Mouse (Mus musculus): ENCODE results near the gene Ppan. TPM values are rescaled to one million over a fixed set of nuclear protein-coding genes. Genes with fewer than 3 reads are reported as not detected.

The Ppan gene
- polyA plus RNA-seq, 2 experiments, result 82.7 to 147 TPM

DNA sequence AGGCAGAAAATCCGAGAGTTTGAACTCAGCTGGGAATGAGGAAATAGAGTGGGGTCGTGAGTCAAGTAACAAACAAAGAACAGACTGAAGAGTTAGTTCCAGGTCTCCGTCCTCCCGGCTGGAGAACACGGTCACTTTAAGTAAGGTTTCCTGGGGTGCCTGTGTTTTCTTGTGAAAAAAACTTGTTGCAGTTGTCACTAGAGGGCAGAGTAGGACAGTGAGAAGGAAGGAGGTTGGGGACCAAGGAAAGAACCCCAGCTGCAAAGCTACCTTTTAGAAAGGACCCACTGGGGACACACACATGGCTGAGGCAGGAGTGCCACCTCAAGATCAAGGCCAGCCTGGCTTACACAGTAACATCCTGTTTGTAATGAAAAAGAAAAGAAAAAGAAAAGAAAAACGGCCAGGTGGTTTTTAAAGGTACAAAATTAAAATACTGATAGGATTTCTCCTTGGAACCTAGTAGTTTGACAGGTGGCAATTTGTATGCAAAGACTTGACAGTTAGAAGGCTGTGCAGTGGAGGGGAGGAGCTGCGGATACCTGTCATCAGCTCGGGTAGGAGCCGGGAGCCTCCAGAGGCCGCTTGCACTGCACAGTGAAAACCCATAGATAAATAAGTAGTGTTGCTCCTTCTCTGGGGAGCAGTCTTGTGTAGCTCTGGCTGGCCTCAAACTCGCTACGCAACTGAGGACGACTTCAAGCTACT, 13.6 kb downstream of the Ppan start:
- H3K9me3 ChIP-seq (ENCODE audit: control insufficient read depth, low read length), result no peaks in the 10 kb centered on the region
- H3K9ac ChIP-seq (ENCODE audit: low read depth, low read length, severe bottlenecking), result no peak overlapping the region
- H3K4me1 ChIP-seq (ENCODE audit: control insufficient read depth, insufficient read depth, low read length), result peaks cover 3% of the 10 kb centered on the region; the same call in 1 of the 2 replicates
- no peak overlapping the region for H3K4me2 ChIP-seq (replicated peaks; ENCODE audit: low read depth, low read length, severe bottlenecking)
- TF ChIP-seq POLR2A (IDR thresholded peaks at IDR 0.05; ENCODE audit: borderline replicate concordance, extremely low read depth, insufficient read depth, insufficient read length), result no peak
- H3K27me3 ChIP-seq (ENCODE audit: control insufficient read depth, insufficient read depth, low read length), result no peaks in the 10 kb centered on the region
- no peak overlapping the region for H3K27ac ChIP-seq (replicated peaks; ENCODE audit: low read depth, low read length)
- no peak for ATAC-seq (ENCODE audit: low FRiP score, low read depth)
- peak; percentile 49 for DNase-seq (ENCODE audit: low spot score)
- peaks cover 24% of the 10 kb centered on the region for H3K36me3 ChIP-seq (ENCODE audit: control insufficient read depth, insufficient read depth, low read length)
- no peak overlapping the region for H3K4me3 ChIP-seq (replicated peaks; ENCODE audit: low read length)
- 20% methylated on average over 13 of the region's 13 CpGs for WGBS

DNA sequence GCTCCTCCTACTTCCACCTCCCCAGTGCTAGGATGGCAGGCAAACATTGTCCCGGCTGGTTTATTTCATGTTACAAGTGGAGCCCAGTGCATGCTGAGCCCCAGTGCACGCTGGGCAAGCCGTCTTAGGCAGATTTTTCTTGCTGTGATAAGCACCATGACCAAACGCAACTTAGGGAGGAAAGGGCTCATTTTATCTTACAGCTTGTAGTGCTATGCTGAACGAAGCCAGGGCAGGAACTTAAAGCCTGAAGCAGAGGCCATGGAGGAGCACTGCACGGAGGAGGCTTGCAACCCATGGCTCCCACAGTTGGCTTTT, 14.2 kb downstream of the Ppan start:
- Histone ChIP-seq H3K9me3 (ENCODE audit: control insufficient read depth, low read length) (no peaks in the 10 kb centered on the region), H3K27me3 (ENCODE audit: control insufficient read depth, insufficient read depth, low read length) (no peaks in the 10 kb centered on the region), H3K4me3 (replicated peaks; ENCODE audit: low read length) (no peak overlapping the region), H3K27ac (replicated peaks; ENCODE audit: low read depth, low read length) (no peak overlapping the region), H3K9ac (ENCODE audit: low read depth, low read length, severe bottlenecking) (no peak overlapping the region), H3K4me2 (replicated peaks; ENCODE audit: low read depth, low read length, severe bottlenecking) (no peak overlapping the region), H3K36me3 (ENCODE audit: control insufficient read depth, insufficient read depth, low read length) (peaks cover 26% of the 10 kb centered on the region), H3K4me1 (ENCODE audit: control insufficient read depth, insufficient read depth, low read length) (peaks cover 3% of the 10 kb centered on the region; the same call in 1 of the 2 replicates)
- ATAC-seq (ENCODE audit: low FRiP score, low read depth), result no peak
- TF ChIP-seq POLR2A (IDR thresholded peaks at IDR 0.05; ENCODE audit: borderline replicate concordance, extremely low read depth, insufficient read depth, insufficient read length), result no peak
- no peak for DNase-seq (ENCODE audit: low spot score)
- 52% methylated on average over 6 of the region's 6 CpGs for WGBS

DNA sequence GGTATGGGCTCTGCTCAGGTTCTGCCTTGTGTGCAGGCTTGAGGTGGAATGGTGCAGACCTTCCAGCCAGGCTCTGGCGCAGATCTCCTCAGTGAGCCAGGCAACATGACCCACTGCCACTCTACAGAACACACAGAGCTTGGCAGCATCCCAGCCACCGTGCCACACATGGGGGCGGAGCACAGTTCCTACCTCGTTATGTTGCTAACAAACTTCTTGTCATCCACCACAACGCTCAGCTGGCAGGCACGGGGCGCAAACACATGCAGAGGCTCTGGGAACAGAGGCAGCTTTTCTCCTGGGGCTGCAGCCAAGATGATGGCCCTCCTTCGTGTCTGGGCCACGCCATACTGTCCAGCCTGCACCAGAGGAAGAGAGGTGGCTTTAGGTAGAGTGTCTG, 22.0 kb downstream of the Ppan start:
- Histone ChIP-seq H3K4me2 (replicated peaks; ENCODE audit: low read depth, low read length, severe bottlenecking) (no peak overlapping the region), H3K36me3 (ENCODE audit: control insufficient read depth, insufficient read depth, low read length) (peaks cover 100% of the 10 kb centered on the region), H3K9ac (ENCODE audit: low read depth, low read length, severe bottlenecking) (no peak overlapping the region), H3K27me3 (ENCODE audit: control insufficient read depth, insufficient read depth, low read length) (no peaks in the 10 kb centered on the region), H3K4me1 (ENCODE audit: control insufficient read depth, insufficient read depth, low read length) (no peaks in the 10 kb centered on the region), H3K4me3 (replicated peaks; ENCODE audit: low read length) (no peak overlapping the region), H3K27ac (replicated peaks; ENCODE audit: low read depth, low read length) (no peak overlapping the region), H3K9me3 (ENCODE audit: control insufficient read depth, low read length) (no peaks in the 10 kb centered on the region)
- TF ChIP-seq POLR2A (IDR thresholded peaks at IDR 0.05; ENCODE audit: borderline replicate concordance, extremely low read depth, insufficient read depth, insufficient read length), result no peak
- DNase-seq (ENCODE audit: low spot score) (no peak), ATAC-seq (ENCODE audit: low FRiP score, low read depth) (no peak)
- 90% methylated on average over 9 of the region's 9 CpGs for WGBS

DNA sequence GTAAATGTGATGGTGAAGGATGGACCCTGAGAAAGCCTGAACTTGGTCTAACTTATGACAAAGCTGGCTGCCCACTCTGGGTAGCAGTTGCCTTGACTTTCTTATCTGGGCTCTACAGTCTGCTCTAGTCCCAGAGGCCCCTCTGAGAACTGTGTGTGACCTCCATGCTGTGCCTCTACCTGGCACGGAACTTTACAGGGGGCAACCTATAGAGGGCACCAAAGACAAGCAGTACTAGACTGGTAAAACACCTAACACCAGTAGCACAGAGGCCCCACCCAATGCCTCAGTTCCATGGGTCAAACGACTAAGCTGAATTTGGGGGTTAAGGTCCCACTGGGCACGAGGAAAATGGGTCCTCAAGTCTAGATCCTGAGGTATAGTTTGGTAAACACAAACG, 28.2 kb downstream of the Ppan start:
- DNase-seq (ENCODE audit: low spot score) (no peak), ATAC-seq (ENCODE audit: low FRiP score, low read depth) (no peak)
- H3K36me3 ChIP-seq (ENCODE audit: control insufficient read depth, insufficient read depth, low read length), result peaks cover 100% of the 10 kb centered on the region
- no peak overlapping the region for H3K9ac ChIP-seq (ENCODE audit: low read depth, low read length, severe bottlenecking)
- H3K27ac ChIP-seq (replicated peaks; ENCODE audit: low read depth, low read length), result no peak overlapping the region
- 78% methylated on average over 4 of the region's 4 CpGs for WGBS
- no peaks in the 10 kb centered on the region for H3K4me1 ChIP-seq (ENCODE audit: control insufficient read depth, insufficient read depth, low read length)
- no peak for TF ChIP-seq POLR2A (IDR thresholded peaks at IDR 0.05; ENCODE audit: borderline replicate concordance, extremely low read depth, insufficient read depth, insufficient read length)
- H3K4me2 ChIP-seq (replicated peaks; ENCODE audit: low read depth, low read length, severe bottlenecking), result no peak overlapping the region
- no peak overlapping the region for H3K4me3 ChIP-seq (replicated peaks; ENCODE audit: low read length)
- H3K9me3 ChIP-seq (ENCODE audit: control insufficient read depth, low read length), result no peaks in the 10 kb centered on the region
- no peaks in the 10 kb centered on the region for H3K27me3 ChIP-seq (ENCODE audit: control insufficient read depth, insufficient read depth, low read length)

DNA sequence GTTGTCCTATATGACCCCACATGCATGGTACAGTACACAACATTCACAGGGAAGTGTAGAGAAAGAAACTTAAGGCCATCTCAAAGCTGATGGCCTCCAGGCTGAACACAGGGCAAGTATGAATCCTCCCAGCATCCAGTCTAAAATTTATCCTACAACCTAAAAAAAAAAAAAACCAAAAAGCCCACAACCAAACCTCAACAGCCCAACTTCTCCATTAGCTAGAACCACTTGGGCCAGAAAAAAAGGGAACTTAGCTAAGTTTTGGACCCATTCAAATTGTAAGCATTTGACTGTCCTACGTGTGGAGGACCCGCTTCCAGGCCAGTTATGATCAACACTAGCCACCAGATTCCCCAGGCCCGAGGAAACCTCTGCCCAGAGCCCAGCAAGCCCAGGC, 35.3 kb downstream of the Ppan start:
- TF ChIP-seq POLR2A (IDR thresholded peaks at IDR 0.05; ENCODE audit: borderline replicate concordance, extremely low read depth, insufficient read depth, insufficient read length), result no peak
- Histone ChIP-seq H3K4me3 (replicated peaks; ENCODE audit: low read length) (no peak overlapping the region), H3K4me1 (ENCODE audit: control insufficient read depth, insufficient read depth, low read length) (no peaks in the 10 kb centered on the region), H3K9me3 (ENCODE audit: control insufficient read depth, low read length) (no peaks in the 10 kb centered on the region), H3K9ac (ENCODE audit: low read depth, low read length, severe bottlenecking) (no peak overlapping the region), H3K4me2 (replicated peaks; ENCODE audit: low read depth, low read length, severe bottlenecking) (no peak overlapping the region), H3K27ac (replicated peaks; ENCODE audit: low read depth, low read length) (no peak overlapping the region), H3K27me3 (ENCODE audit: control insufficient read depth, insufficient read depth, low read length) (no peaks in the 10 kb centered on the region), H3K36me3 (ENCODE audit: control insufficient read depth, insufficient read depth, low read length) (peaks cover 100% of the 10 kb centered on the region)
- DNase-seq (ENCODE audit: low spot score), result no peak
- ATAC-seq (ENCODE audit: low FRiP score, low read depth), result no peak
- 90% methylated on average over 3 of the region's 3 CpGs for WGBS

Small RNAs within 50 kb of the gene (microRNA-seq; reads per million reads assigned to microRNA genes)
- not detected for gene Mir7081

Other genes starting within 250 kb of the Ppan start
- gene Ubl5, start 245.3 kb upstream of the Ppan start, polyA plus RNA-seq (2012; rRNA removed), result 229 and 475 TPM in 2 replicates
- gene Ubl5, start 245.3 kb upstream of the Ppan start, polyA plus RNA-seq (2014; fragmentation: Nextera tagmentation; extraction: Ambion mirVana), result 347 and 354 TPM in 2 replicates
- gene Fbxl12, start 243.4 kb upstream of the Ppan start, polyA plus RNA-seq (2012; rRNA removed), result 41.5 and 52.8 TPM in 2 replicates
- 11.9 and 12.9 TPM in 2 replicates for gene Fbxl12, start 243.4 kb upstream of the Ppan start, polyA plus RNA-seq (2014; fragmentation: Nextera tagmentation; extraction: Ambion mirVana)
- 25.2 and 28.0 TPM in 2 replicates for gene Pin1, start 236.1 kb upstream of the Ppan start, polyA plus RNA-seq (2012; rRNA removed)
- gene Pin1, start 236.1 kb upstream of the Ppan start, polyA plus RNA-seq (2014; fragmentation: Nextera tagmentation; extraction: Ambion mirVana), result 47.8 and 51.2 TPM in 2 replicates
- 6.9 and 8.8 TPM in 2 replicates for gene Olfm2, start 141.8 kb upstream of the Ppan start, polyA plus RNA-seq (2012; rRNA removed)
- 4.8 and 6.5 TPM in 2 replicates for gene Olfm2, start 141.8 kb upstream of the Ppan start, polyA plus RNA-seq (2014; fragmentation: Nextera tagmentation; extraction: Ambion mirVana)
- gene Col5a3, start 73.1 kb upstream of the Ppan start, polyA plus RNA-seq (2012; rRNA removed), result 5.5 and 6.7 TPM in 2 replicates
- 3.2 and 4.5 TPM in 2 replicates for gene Col5a3, start 73.1 kb upstream of the Ppan start, polyA plus RNA-seq (2014; fragmentation: Nextera tagmentation; extraction: Ambion mirVana)
- gene Rdh8, start 69.7 kb upstream of the Ppan start, polyA plus RNA-seq (2012; rRNA removed), result not detected in 2 replicates
- gene Rdh8, start 69.7 kb upstream of the Ppan start, polyA plus RNA-seq (2014; fragmentation: Nextera tagmentation; extraction: Ambion mirVana), result not detected in 2 replicates
- gene A230050P20Rik, start 19.5 kb upstream of the Ppan start, polyA plus RNA-seq (2012; rRNA removed), result 25.4 and 35.2 TPM in 2 replicates
- 4.5 and 4.7 TPM in 2 replicates for gene A230050P20Rik, start 19.5 kb upstream of the Ppan start, polyA plus RNA-seq (2014; fragmentation: Nextera tagmentation; extraction: Ambion mirVana)
- 3.1 and 4.0 TPM in 2 replicates for gene Angptl6, start 8.4 kb upstream of the Ppan start, polyA plus RNA-seq (2012; rRNA removed)
- gene Angptl6, start 8.4 kb upstream of the Ppan start, polyA plus RNA-seq (2014; fragmentation: Nextera tagmentation; extraction: Ambion mirVana), result 2.4 and 4.3 TPM in 2 replicates
- gene Eif3g, start 10.4 kb downstream of the Ppan start, polyA plus RNA-seq (2012; rRNA removed), result 167 and 179 TPM in 2 replicates
- 287 and 289 TPM in 2 replicates for gene Eif3g, start 10.4 kb downstream of the Ppan start, polyA plus RNA-seq (2014; fragmentation: Nextera tagmentation; extraction: Ambion mirVana)
- gene Dnmt1, start 71.7 kb downstream of the Ppan start, polyA plus RNA-seq (2012; rRNA removed), result 115 and 118 TPM in 2 replicates
- gene Dnmt1, start 71.7 kb downstream of the Ppan start, polyA plus RNA-seq (2014; fragmentation: Nextera tagmentation; extraction: Ambion mirVana), result 60.9 and 62.0 TPM in 2 replicates
- 28.3 and 37.6 TPM in 2 replicates for gene S1pr2, start 88.6 kb downstream of the Ppan start, polyA plus RNA-seq (2012; rRNA removed)
- 59.9 and 67.9 TPM in 2 replicates for gene S1pr2, start 88.6 kb downstream of the Ppan start, polyA plus RNA-seq (2014; fragmentation: Nextera tagmentation; extraction: Ambion mirVana)
- gene Mrpl4, start 114.6 kb downstream of the Ppan start, polyA plus RNA-seq (2012; rRNA removed), result 89.0 and 114 TPM in 2 replicates
- gene Mrpl4, start 114.6 kb downstream of the Ppan start, polyA plus RNA-seq (2014; fragmentation: Nextera tagmentation; extraction: Ambion mirVana), result 115 and 118 TPM in 2 replicates
- 15.5 and 16.6 TPM in 2 replicates for gene Icam1, start 127.8 kb downstream of the Ppan start, polyA plus RNA-seq (2012; rRNA removed)
- gene Icam1, start 127.8 kb downstream of the Ppan start, polyA plus RNA-seq (2014; fragmentation: Nextera tagmentation; extraction: Ambion mirVana), result 18.3 and 21.2 TPM in 2 replicates
- 0.26 and 0.47 TPM in 2 replicates for gene Icam4, start 141.2 kb downstream of the Ppan start, polyA plus RNA-seq (2012; rRNA removed)
- gene Icam4, start 141.2 kb downstream of the Ppan start, polyA plus RNA-seq (2014; fragmentation: Nextera tagmentation; extraction: Ambion mirVana), result 0.99 and 1.3 TPM in 2 replicates
- gene Icam5, start 143.9 kb downstream of the Ppan start, polyA plus RNA-seq (2012; rRNA removed), result 0.23 and 0.34 TPM in 2 replicates
- 0.08 and 0.11 TPM in 2 replicates for gene Icam5, start 143.9 kb downstream of the Ppan start, polyA plus RNA-seq (2014; fragmentation: Nextera tagmentation; extraction: Ambion mirVana)
- gene Zglp1, start 178.9 kb downstream of the Ppan start, polyA plus RNA-seq (2012; rRNA removed), result 1.4 TPM in 1 of 2 replicates, not detected in the other
- 0.23 TPM in 1 of 2 replicates, not detected in the other for gene Zglp1, start 178.9 kb downstream of the Ppan start, polyA plus RNA-seq (2014; fragmentation: Nextera tagmentation; extraction: Ambion mirVana)
- 1.8 and 1.9 TPM in 2 replicates for gene Gm49373, start 184.9 kb downstream of the Ppan start, polyA plus RNA-seq (2012; rRNA removed)
- gene Gm49373, start 184.9 kb downstream of the Ppan start, polyA plus RNA-seq (2014; fragmentation: Nextera tagmentation; extraction: Ambion mirVana), result 0.72 and 1.0 TPM in 2 replicates
- 68.9 and 80.0 TPM in 2 replicates for gene Fdx1l, start 185.4 kb downstream of the Ppan start, polyA plus RNA-seq (2012; rRNA removed)
- 65.1 and 67.4 TPM in 2 replicates for gene Fdx1l, start 185.4 kb downstream of the Ppan start, polyA plus RNA-seq (2014; fragmentation: Nextera tagmentation; extraction: Ambion mirVana)
- gene Gm38431, start 203.8 kb downstream of the Ppan start, polyA plus RNA-seq (2012; rRNA removed), result 5.3 and 5.9 TPM in 2 replicates
- gene Gm38431, start 203.8 kb downstream of the Ppan start, polyA plus RNA-seq (2014; fragmentation: Nextera tagmentation; extraction: Ambion mirVana), result 1.6 and 2.6 TPM in 2 replicates
- gene Raver1, start 203.8 kb downstream of the Ppan start, polyA plus RNA-seq (2012; rRNA removed), result 94.0 and 125 TPM in 2 replicates
- gene Raver1, start 203.8 kb downstream of the Ppan start, polyA plus RNA-seq (2014; fragmentation: Nextera tagmentation; extraction: Ambion mirVana), result 74.7 and 76.3 TPM in 2 replicates
- 20.9 and 25.8 TPM in 2 replicates for gene Tyk2, start 243.1 kb downstream of the Ppan start, polyA plus RNA-seq (2012; rRNA removed)
- gene Tyk2, start 243.1 kb downstream of the Ppan start, polyA plus RNA-seq (2014; fragmentation: Nextera tagmentation; extraction: Ambion mirVana), result 10.6 and 11.4 TPM in 2 replicates